Mouse (Mus musculus) urinary bladder, postnatal 36 days (tissue): Measurements from ENCODE around the gene V1rd19.
"Not testable (repeated sequence)": the region's sequence is repeated elsewhere in the genome, so short reads cannot be mapped to it uniquely, and the experiment has no call there.

Experiments
- DNase-seq, 2 experiments: peaks; one replicate each; pipeline ENCODE4 v3.0.0; 2022; ENCODE audit warnings: low spot score in 2 of 2, mixed read lengths in 1 of 2

V1rd19 gene

GRCm38 (mm10) chr7:24001391-24001790 lies at the start of gene V1rd19:
V1rd19 (plus strand) TSS chr7:24001691.
- no peak for DNase-seq

DNA sequence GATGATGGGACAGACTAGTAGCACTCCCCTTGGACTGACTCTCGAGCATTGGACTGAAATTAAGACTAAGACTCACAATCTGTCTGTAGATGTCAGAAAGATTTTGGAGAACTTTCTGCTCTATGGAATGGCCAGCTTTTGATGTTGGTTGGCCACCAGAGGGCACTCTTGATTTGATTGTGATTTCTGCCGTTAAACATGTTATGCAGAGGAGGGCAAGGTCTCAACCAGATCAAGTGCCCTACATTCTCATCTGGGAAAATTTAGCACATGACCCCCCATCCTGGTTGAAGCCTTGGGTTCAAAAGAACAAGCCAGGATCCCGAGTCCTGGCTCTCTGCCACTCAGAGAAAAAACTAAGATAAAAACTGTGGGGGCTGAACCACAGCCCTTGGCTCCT lies 33.4 kb upstream of the V1rd19 start:
- peak in 1 of 2 experiments; percentile 7 for DNase-seq

DNA sequence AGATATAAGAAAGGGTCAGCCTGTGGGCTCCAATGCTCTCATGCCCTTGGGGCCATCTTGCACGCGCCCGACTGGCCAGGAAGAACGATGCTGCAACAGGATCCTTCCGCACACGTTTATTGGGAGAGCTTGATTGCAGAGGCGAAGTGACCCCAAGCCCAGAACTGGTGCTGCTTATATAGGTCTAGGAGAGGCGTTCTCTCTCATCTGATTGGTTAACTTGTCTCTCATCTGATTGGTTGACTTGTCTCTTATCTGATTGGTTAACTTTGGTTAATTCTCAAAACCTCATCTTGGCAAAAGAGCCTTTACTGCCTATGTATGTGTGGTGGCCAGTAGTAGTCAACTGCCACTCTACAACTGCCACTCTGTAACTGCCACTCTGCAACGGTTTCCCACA lies 27.2 kb upstream of the V1rd19 start, which contains the start of gene Vmn1r181:
Gene Vmn1r181, plus strand, starts transcription at position 301 of the 400 bp plus-strand sequence.
- not testable (repeated sequence) for DNase-seq

DNA sequence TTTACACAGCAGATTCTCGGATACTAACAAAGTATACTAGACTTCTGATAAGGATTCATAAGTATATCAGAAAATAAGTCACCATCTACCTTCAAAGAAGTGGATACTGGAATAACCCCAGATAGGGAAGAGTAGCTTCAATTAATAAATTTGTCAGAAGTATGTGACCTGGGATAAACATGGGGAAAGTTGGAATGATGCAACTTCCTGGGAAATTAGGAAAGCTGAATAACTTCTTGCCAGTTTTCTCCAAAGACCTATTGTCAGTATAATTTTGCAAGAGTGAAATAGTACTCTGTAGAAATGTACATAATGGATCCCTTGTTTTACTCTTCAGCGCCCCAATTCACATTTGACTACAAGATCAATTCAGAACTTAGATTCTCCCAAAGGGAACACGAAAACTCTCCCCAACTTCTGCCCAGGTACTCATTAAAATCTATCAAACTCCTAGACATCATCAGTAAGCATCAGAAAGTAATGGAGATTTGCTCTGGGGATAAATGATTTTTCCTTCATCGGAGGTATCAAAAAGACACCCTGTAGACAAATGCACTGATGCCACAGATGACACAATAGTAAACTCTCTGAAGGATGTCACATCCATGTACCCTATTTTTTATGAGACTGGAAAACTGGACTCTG lies 51.3 kb downstream of the V1rd19 start, which contains the start of gene Vmn1r183:
Gene Vmn1r183, plus strand, starts transcription at position 595 of the 645 bp plus-strand sequence.
- DNase-seq = no peak
